Mouse (Mus musculus): Measurements from ENCODE around the gene Apopt1. TPM values are rescaled to one million over a fixed set of nuclear protein-coding genes. Genes with fewer than 3 reads are reported as not detected.
"Not testable (repeated sequence)": the region's sequence is repeated elsewhere in the genome, so short reads cannot be mapped to it uniquely, and the experiment has no call there.

Gene Apopt1
- polyA plus RNA-seq, 2 experiments = 13.4 to 20.0 TPM

GRCm38 (mm10) chr12:111704609-111705008 lies 8.5 kb upstream of the Apopt1 start:
- DNase-seq (ENCODE audit: low read depth in 3 of 3, low spot score in 3 of 3) (no peak), ATAC-seq (ENCODE audit: insufficient read depth) (no peak)
- H3K9me3 ChIP-seq (ENCODE audit: control insufficient read depth, low read length) = no peaks in the 10 kb centered on the region
- 62% methylated on average over 9 of the region's 9 CpGs for WGBS (ENCODE audit: insufficient replicate concordance)
- no peaks in the 10 kb centered on the region for H3K27me3 ChIP-seq (ENCODE audit: control insufficient read depth, insufficient read depth, low read length)
- H3K9ac ChIP-seq (replicated peaks) = no peak overlapping the region
- no peaks in the 10 kb centered on the region for H3K4me1 ChIP-seq (replicated peaks; ENCODE audit: control insufficient read depth in 2 of 2, insufficient read depth in 2 of 2, low read length in 1 of 2)
- no peak overlapping the region for H3K27ac ChIP-seq
- H3K4me2 ChIP-seq (ENCODE audit: low read depth) = no peak overlapping the region
- no peak overlapping the region for H3K4me3 ChIP-seq (ENCODE audit: insufficient read depth in 1 of 2, low read depth in 2 of 2, low read length in 2 of 2)
- H3K36me3 ChIP-seq (replicated peaks; ENCODE audit: control insufficient read depth, insufficient read depth, low read depth) = peaks cover 6% of the 10 kb centered on the region
- TF ChIP-seq CTCF (IDR thresholded peaks at IDR 0.05; ENCODE audit: low read depth) (no peak), EP300 (IDR thresholded peaks at IDR 0.05; ENCODE audit: low read depth) (no peak)

GRCm38 (mm10) chr12:111705186-111705973 lies 7.7 kb upstream of the Apopt1 start:
- Histone ChIP-seq H3K4me1 (replicated peaks; ENCODE audit: control insufficient read depth in 2 of 2, insufficient read depth in 2 of 2, low read length in 1 of 2) (no peaks in the 10 kb centered on the region), H3K27ac (no peak overlapping the region), H3K4me3 (ENCODE audit: insufficient read depth in 1 of 2, low read depth in 2 of 2, low read length in 2 of 2) (no peak overlapping the region), H3K9me3 (ENCODE audit: control insufficient read depth, low read length) (no peaks in the 10 kb centered on the region), H3K27me3 (ENCODE audit: control insufficient read depth, insufficient read depth, low read length) (no peaks in the 10 kb centered on the region), H3K9ac (replicated peaks) (no peak overlapping the region), H3K36me3 (replicated peaks; ENCODE audit: control insufficient read depth, insufficient read depth, low read depth) (peaks cover 13% of the 10 kb centered on the region), H3K4me2 (ENCODE audit: low read depth) (no peak overlapping the region)
- DNase-seq (ENCODE audit: low read depth in 3 of 3, low spot score in 3 of 3) = no peak
- TF ChIP-seq EP300 (IDR thresholded peaks at IDR 0.05; ENCODE audit: low read depth) (no peak), CTCF (IDR thresholded peaks at IDR 0.05; ENCODE audit: low read depth) (no peak)
- ATAC-seq (ENCODE audit: insufficient read depth) = no peak
- 65% methylated on average over 15 of the region's 15 CpGs for WGBS (ENCODE audit: insufficient replicate concordance)

GRCm38 (mm10) chr12:111708181-111708580 lies 4.9 kb upstream of the Apopt1 start:
- Histone ChIP-seq H3K27me3 (ENCODE audit: control insufficient read depth, insufficient read depth, low read length) (no peaks in the 10 kb centered on the region), H3K4me3 (ENCODE audit: insufficient read depth in 1 of 2, low read depth in 2 of 2, low read length in 2 of 2) (no peak overlapping the region), H3K4me1 (replicated peaks; ENCODE audit: control insufficient read depth in 2 of 2, insufficient read depth in 2 of 2, low read length in 1 of 2) (peaks cover 0 to 8% of the 10 kb centered on the region in 2 experiments; a peak in 3 of 4 replicates), H3K9me3 (ENCODE audit: control insufficient read depth, low read length) (no peaks in the 10 kb centered on the region), H3K9ac (replicated peaks) (no peak overlapping the region), H3K27ac (no peak overlapping the region), H3K36me3 (replicated peaks; ENCODE audit: control insufficient read depth, insufficient read depth, low read depth) (peaks cover 23% of the 10 kb centered on the region), H3K4me2 (ENCODE audit: low read depth) (no peak overlapping the region)
- ATAC-seq (ENCODE audit: insufficient read depth) (no peak), DNase-seq (ENCODE audit: low read depth in 3 of 3, low spot score in 3 of 3) (no peak)
- TF ChIP-seq CTCF (IDR thresholded peaks at IDR 0.05; ENCODE audit: low read depth) (no peak), EP300 (IDR thresholded peaks at IDR 0.05; ENCODE audit: low read depth) (no peak)
- 80% methylated on average over 4 of the region's 4 CpGs for WGBS (ENCODE audit: insufficient replicate concordance)

GRCm38 (mm10) chr12:111710091-111710490 lies 3.0 kb upstream of the Apopt1 start:
- ATAC-seq (ENCODE audit: insufficient read depth) = no peak
- Histone ChIP-seq H3K9ac (replicated peaks) (no peak overlapping the region), H3K4me2 (ENCODE audit: low read depth) (no peak overlapping the region), H3K4me3 (ENCODE audit: insufficient read depth in 1 of 2, low read depth in 2 of 2, low read length in 2 of 2) (no peak overlapping the region), H3K4me1 (replicated peaks; ENCODE audit: control insufficient read depth in 2 of 2, insufficient read depth in 2 of 2, low read length in 1 of 2) (peaks cover 0 to 13% of the 10 kb centered on the region in 2 experiments), H3K27me3 (ENCODE audit: control insufficient read depth, insufficient read depth, low read length) (no peaks in the 10 kb centered on the region), H3K27ac (no peak overlapping the region), H3K36me3 (replicated peaks; ENCODE audit: control insufficient read depth, insufficient read depth, low read depth) (peaks cover 23% of the 10 kb centered on the region), H3K9me3 (ENCODE audit: control insufficient read depth, low read length) (no peaks in the 10 kb centered on the region)
- no peak for DNase-seq (ENCODE audit: low read depth in 3 of 3, low spot score in 3 of 3)
- no peak for TF ChIP-seq EP300 (IDR thresholded peaks at IDR 0.05; ENCODE audit: low read depth)
- no peak for TF ChIP-seq CTCF (IDR thresholded peaks at IDR 0.05; ENCODE audit: low read depth)
- WGBS (ENCODE audit: insufficient replicate concordance) = 81% methylated on average over 10 of the region's 10 CpGs

- Histone ChIP-seq H3K36me3 (replicated peaks; ENCODE audit: control insufficient read depth, insufficient read depth, low read depth) (peaks cover 23% of the 10 kb centered on the region), H3K4me3 (ENCODE audit: insufficient read depth in 1 of 2, low read depth in 2 of 2, low read length in 2 of 2) (peak overlapping the region; percentile 89 to 95), H3K4me2 (ENCODE audit: low read depth) (peak overlapping the region; percentile 86), H3K27me3 (ENCODE audit: control insufficient read depth, insufficient read depth, low read length) (no peaks in the 10 kb centered on the region), H3K27ac (no peak overlapping the region; the same call in 1 of the 2 replicates), H3K4me1 (replicated peaks; ENCODE audit: control insufficient read depth in 2 of 2, insufficient read depth in 2 of 2, low read length in 1 of 2) (peaks cover 0 to 16% of the 10 kb centered on the region in 2 experiments), H3K9me3 (ENCODE audit: control insufficient read depth, low read length) (no peaks in the 10 kb centered on the region), H3K9ac (replicated peaks) (peak overlapping the region; percentile 87)
- 2% methylated on average over 29 of the region's 33 CpGs for WGBS (ENCODE audit: insufficient replicate concordance)
- TF ChIP-seq EP300 (IDR thresholded peaks at IDR 0.05; ENCODE audit: low read depth) (no peak), CTCF (IDR thresholded peaks at IDR 0.05; ENCODE audit: low read depth) (no peak)
- ATAC-seq (ENCODE audit: insufficient read depth) (peak; percentile 19; the same call in 1 of the 2 replicates), DNase-seq (ENCODE audit: low read depth in 3 of 3, low spot score in 3 of 3) (no peak)
Observed at GRCm38 (mm10) chr12:111712476-111712875, 585 bp upstream of the Apopt1 start.

- peak overlapping the region; percentile 26 to 89; a peak in 3 of 4 replicates for H3K4me3 ChIP-seq (ENCODE audit: insufficient read depth in 1 of 2, low read depth in 2 of 2, low read length in 2 of 2)
Observed at GRCm38 (mm10) chr12:111713880-111714279, 819 bp downstream of the Apopt1 start.

More at GRCm38 (mm10) chr12:111713880-111714279, 819 bp downstream of the Apopt1 start:
- not testable (repeated sequence) for H3K27me3 ChIP-seq (ENCODE audit: control insufficient read depth, insufficient read depth, low read length); H3K9ac ChIP-seq (replicated peaks); ATAC-seq (ENCODE audit: insufficient read depth); H3K9me3 ChIP-seq (ENCODE audit: control insufficient read depth, low read length); H3K27ac ChIP-seq; DNase-seq (ENCODE audit: low read depth in 3 of 3, low spot score in 3 of 3)
- peaks cover 0 to 16% of the 10 kb centered on the region in 2 experiments for H3K4me1 ChIP-seq (replicated peaks; ENCODE audit: control insufficient read depth in 2 of 2, insufficient read depth in 2 of 2, low read length in 1 of 2)
- WGBS (ENCODE audit: insufficient replicate concordance) = 65% methylated on average over 6 of the region's 6 CpGs
- peak overlapping the region; percentile 86 for H3K4me2 ChIP-seq (ENCODE audit: low read depth)
- peaks cover 23% of the 10 kb centered on the region for H3K36me3 ChIP-seq (replicated peaks; ENCODE audit: control insufficient read depth, insufficient read depth, low read depth)
